Mouse (Mus musculus) c-Kit-negative CD71-positive TER-119-positive erythroid progenitor cells, embryonic 14.5 days (primary cell): Measurements from ENCODE around the gene Emc8.
"Not testable (repeated sequence)": the region's sequence is repeated elsewhere in the genome, so short reads cannot be mapped to it uniquely, and the experiment has no call there.

Source experiments
- DNase-seq: peaks from one replicate; pipeline ENCODE4 v3.0.0-alpha.2; 2013; ENCODE audit warnings: low read depth, low spot score

Gene Emc8

DNA sequence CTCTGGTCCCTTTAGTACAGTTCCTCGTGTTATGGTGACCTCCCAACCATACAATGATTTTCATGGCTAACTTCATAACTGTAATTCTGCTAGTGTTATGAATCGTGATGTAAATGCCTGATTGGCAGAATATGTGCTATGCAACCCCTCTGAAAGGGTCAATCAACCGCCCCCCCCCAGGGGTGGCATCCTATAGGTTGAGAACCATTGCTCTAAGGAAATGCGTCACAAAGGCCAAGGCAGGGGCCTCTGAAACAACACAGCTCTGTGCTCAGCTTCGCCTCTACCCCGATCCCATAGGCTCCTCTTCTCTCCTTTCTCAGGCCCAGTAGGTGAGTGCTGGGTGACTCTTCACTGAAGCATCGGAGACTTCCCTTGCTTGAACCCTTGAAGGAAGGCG lies 17.2 kb upstream of the Emc8 start:
- no peak for DNase-seq

DNA sequence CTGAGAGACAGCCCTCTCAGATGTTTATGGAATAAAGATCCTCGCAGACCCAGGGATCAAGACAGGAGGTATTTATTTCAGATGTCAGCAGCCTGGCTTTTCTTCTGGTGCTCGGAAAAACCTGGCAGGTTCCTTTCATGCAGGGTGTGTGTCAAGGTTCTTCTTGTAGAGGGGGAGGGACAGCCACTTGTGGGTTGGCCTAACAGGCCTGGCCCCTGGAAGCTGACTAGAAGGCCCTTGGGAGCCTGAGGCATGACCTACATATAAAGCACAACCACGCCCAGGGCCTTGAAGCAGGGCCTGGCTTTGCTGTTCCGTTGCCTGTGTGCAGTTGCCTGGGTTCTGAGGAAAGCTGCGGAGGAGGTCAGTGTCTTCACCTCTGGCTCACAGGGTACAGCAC lies 16.7 kb upstream of the Emc8 start:
- no peak for DNase-seq

GRCm38 (mm10) chr8:120684082-120684481 lies 15.7 kb upstream of the Emc8 start:
- DNase-seq, result no peak

- no peak for DNase-seq
These were observed 15.2 kb upstream of the Emc8 start for GRCm38 (mm10) chr8:120683602-120684001.

- DNase-seq, result no peak
These were observed 12.7 kb upstream of the Emc8 start for GRCm38 (mm10) chr8:120681113-120681512.

- DNase-seq, result not testable (repeated sequence)
These were observed 12.0 kb upstream of the Emc8 start for GRCm38 (mm10) chr8:120680405-120680804.

DNA sequence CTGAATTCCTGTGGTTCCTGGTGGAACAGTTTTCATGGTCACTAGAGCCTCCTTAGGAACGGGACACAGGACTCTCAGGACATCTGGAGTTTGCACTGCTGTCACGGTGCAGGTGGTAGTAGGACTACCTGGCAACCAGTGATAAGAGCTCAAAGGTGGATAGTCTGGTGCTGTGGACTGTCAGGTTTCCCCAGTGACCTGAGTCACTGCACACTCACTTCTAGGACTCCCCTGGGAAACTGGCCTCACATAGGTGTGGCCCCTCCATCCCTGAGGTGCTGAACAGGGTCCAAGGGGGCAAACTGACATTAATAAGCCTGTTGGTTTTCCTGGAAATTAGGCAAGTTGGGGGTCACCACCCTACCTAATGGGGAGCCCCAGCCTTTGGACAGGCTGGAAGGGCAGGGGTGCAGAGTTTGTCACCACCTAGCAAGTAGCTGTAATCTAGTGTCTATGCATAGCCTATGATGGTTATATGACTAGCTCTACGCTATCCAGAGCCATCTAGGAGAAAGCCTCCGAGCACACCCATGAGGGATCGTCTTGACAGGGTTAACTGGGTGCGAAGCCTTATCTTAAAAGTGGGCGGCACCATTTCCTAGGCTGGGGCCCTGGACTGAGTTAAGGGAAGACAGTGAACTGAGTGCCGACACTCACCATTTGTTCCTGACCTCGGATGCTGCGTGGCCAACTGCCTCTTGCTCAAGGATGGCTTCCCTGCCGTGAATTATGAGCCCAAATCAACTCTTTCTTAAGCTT lies 11.4 kb upstream of the Emc8 start:
- peak; percentile 15 for DNase-seq

GRCm38 (mm10) chr8:120678447-120678846 lies 10.1 kb upstream of the Emc8 start:
- peak; percentile 52 for DNase-seq

- no peak for DNase-seq
These were observed 7.3 kb upstream of the Emc8 start for GRCm38 (mm10) chr8:120675718-120676117.

- DNase-seq, result no peak
These were observed 4.9 kb upstream of the Emc8 start for GRCm38 (mm10) chr8:120673298-120673697.

DNA sequence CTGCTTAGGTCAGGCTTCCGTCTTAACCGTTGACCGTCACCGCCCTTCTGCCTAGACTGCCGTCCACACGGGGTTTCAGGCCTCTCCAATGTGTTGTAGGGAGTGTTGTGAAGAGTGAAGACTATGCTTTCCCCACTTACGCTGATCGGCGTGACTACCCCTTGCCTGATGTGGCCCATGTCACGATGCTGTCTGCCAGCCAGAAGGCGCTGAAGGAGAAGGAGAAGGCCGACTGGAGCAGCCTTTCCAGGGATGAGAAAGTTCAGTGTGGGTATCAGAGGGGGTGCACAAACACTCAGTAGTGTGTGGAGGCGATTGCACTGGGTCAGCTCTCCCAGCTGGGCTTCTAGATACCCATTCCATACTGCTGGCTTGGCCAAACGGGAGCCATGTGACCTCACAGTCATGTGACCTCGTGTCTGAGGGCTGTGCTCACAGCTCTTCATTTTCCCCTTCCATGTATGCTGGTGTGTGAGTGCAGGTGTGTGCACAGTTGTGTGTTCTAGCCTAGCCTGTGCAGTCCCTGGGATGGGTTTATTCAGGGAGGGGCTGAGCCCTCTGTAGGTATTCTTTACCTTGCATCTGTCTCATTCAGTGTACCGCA lies 4.4 kb upstream of the Emc8 start:
- no peak for DNase-seq

DNA sequence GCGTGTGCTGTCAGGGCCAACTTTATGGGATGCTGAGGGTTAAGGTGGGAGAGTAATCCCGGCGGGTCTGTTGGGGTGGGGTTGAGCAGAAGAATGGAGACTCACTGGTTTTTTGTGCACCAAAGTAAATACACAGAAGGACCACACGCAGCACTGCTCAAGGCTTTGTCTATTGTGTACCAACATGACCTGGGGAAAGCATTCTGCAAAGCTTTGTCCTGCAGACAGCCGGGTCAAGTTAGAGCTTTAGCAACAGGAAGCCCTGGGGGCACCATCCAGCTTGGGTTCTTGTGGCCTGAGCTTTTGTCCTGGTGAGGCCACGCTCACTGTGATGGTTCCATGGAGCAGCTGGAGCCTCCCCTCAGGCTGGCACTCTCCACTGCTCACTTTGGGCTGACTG lies 3.4 kb upstream of the Emc8 start:
- DNase-seq, result no peak

DNA sequence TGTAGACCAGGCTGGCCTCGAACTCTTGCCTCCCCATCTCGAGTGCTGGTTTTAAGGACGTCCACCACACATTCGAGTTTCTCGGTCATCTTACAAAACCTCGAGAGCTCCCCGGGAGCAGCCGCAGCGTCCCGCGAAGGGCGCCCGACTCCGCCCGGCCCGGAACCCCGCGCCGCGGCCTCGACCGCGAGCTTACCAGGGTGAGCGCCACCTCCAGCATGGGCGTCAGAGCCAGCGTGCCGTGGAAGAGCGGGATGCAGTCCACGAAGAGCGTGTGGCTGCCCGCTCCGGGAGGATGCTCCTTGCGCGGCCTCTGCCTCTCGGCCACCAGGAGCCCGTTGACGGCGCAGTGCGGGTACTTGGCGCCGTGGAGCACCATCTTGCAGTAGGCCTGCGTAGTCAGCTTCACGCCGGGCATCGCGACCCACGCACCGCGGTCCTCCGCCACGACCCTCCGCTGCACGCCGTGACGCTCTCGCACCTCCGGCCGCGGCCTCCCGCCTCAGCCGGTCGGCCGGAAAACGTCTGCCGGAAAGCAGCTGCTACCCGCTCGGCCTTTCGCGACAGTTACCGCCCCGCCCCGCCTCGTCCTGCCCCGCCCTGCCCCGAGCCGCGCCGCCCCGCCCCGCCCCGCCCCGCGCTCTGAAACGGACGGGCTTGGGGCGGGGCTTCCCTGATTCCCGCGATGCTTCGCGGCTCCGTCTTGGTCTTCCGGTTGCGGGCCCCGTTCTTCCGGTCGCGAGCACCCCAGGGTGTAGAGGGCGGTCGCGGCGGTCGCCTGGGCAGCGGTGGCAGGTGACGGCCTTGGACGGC lies 606 bp downstream of the Emc8 start, which contains the start of the genes Gm27021 and Cox4i1:
Gene Gm27021, minus strand, starts transcription at position 519 of the 813 bp plus-strand sequence.
Gene Cox4i1, plus strand, starts transcription at position 662 of the 813 bp plus-strand sequence.
- peak; percentile 86 for DNase-seq

- DNase-seq, result peak; percentile 21
These were observed 1.4 kb downstream of the Emc8 start for GRCm38 (mm10) chr8:120666807-120667470.

- DNase-seq, result peak; percentile 21
These were observed 2.5 kb downstream of the Emc8 start for GRCm38 (mm10) chr8:120665726-120666455.

- no peak for DNase-seq
These were observed 3.8 kb downstream of the Emc8 start for GRCm38 (mm10) chr8:120664566-120664965.

DNA sequence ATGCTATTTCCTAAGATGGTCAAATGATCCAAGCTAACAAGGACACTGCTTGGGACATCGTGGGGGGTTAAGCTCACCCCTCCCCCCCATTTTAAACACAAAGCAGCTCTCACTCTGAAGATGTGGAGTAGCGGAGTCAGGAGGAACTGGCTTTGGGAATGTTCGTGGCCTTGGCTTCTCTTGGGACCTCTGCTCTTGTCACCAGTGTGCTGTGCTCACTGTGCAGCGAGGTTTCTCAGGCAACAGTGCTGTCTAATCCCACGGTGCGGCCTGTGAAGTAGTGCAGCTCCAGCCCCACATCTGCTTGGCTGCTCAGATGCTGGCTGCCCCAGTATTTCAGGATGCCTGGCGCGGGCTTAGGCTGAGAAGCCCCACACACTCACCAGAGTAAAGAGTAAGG lies 11.0 kb downstream of the Emc8 start:
- no peak for DNase-seq

- DNase-seq, result no peak
These were observed 11.9 kb downstream of the Emc8 start for GRCm38 (mm10) chr8:120656322-120657052.

- no peak for DNase-seq
These were observed 20.8 kb downstream of the Emc8 start, which contains the start of gene 1190005I06Rik for GRCm38 (mm10) chr8:120647532-120647931. Gene 1190005I06Rik, minus strand, starts transcription at chr8:120647632.

DNA sequence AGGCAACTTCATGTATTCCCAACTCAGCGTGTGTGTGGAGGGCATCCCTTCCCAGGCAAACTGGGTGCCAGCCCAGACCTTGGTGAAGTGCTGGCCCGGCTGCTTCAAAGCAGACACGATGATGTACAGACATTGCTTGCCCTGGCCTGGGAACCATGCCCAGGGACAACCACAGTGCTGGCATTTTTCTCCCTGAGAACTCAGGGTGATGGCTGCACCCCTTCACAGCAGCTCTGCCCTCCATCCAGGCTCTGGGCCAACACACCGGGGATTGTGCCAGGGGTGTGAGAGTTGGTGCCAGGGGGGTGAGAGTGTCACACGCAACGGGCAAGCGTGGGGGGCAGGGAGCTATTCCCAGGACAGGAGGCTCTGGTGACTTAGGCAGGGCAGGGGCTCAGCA lies 23.7 kb downstream of the Emc8 start:
- DNase-seq, result no peak
